Mouse (Mus musculus) brown adipose tissue, adult 24 weeks (tissue): ENCODE results near the gene Spata17. TPM values are rescaled to one million over a fixed set of nuclear protein-coding genes. Genes with fewer than 3 reads are reported as not detected.

ENCODE experiments used
- H3K27ac ChIP-seq: fragments of 200-500 bp; replicated peaks from 2 replicates; pipeline ENCODE4 v1.5.1; 2012; ENCODE audit warnings: low read depth, mild to moderate bottlenecking, low read length
- H3K4me1 ChIP-seq: fragments of 200-500 bp; 2 replicates; pipeline ENCODE4 v1.6.1; 2012; ENCODE audit warnings: low read length, mixed read lengths; ENCODE audit not compliant: control insufficient read depth, insufficient read depth, insufficient read length
- H3K4me3 ChIP-seq: fragments of 200-500 bp; 2 replicates; pipeline ENCODE4 v1.5.1; 2012; ENCODE audit warnings: low read depth, mild to moderate bottlenecking, low read length, moderate library complexity; ENCODE audit not compliant: insufficient read depth
- polyA plus RNA-seq: library from polyadenylated mRNA; stranded (reverse); fragments of >200 nt; gene quantifications from 2 replicates; pipeline ENCODE4 v1.2.4, GENCODE M21; 2012; ENCODE audit not compliant: missing spikeins, insufficient read depth, insufficient read length

The Spata17 gene
- polyA plus RNA-seq = 7.0 and 12.8 TPM in 2 replicates

- Histone ChIP-seq H3K4me3 (peak within 1 kb of the TSS; percentile 76), H3K4me1 (peaks cover 3% of the 10 kb centered on the region), H3K27ac (peak within 1 kb of the TSS; percentile 99)
Observed at GRCm38 (mm10) chr1:187215181-187216116, at the start of gene Spata17, which contains the start of gene Gpatch2. Spata17 (minus strand) TSS chr1:187215465. Gpatch2 (plus strand) TSS chr1:187215508.

- Histone ChIP-seq H3K27ac (no peak overlapping the region), H3K4me1 (no peaks in the 10 kb centered on the region), H3K4me3 (no peak overlapping the region)
Observed at GRCm38 (mm10) chr1:187258756-187259155, 43.5 kb upstream of the Spata17 start.

- H3K27ac ChIP-seq = no peak overlapping the region
- H3K4me3 ChIP-seq = no peak overlapping the region
- H3K4me1 ChIP-seq = no peaks in the 10 kb centered on the region
Observed at GRCm38 (mm10) chr1:187250741-187251262, 35.5 kb upstream of the Spata17 start.

GRCm38 (mm10) chr1:187244734-187245133, 29.5 kb upstream of the Spata17 start:
- Histone ChIP-seq H3K27ac (peak overlapping the region; percentile 70), H3K4me3 (no peak overlapping the region), H3K4me1 (peaks cover 3% of the 10 kb centered on the region; the same call in 1 of the 2 replicates)

GRCm38 (mm10) chr1:187241329-187241728, 26.1 kb upstream of the Spata17 start:
- Histone ChIP-seq H3K27ac (no peak overlapping the region), H3K4me3 (no peak overlapping the region)

GRCm38 (mm10) chr1:187240304-187240703, 25.0 kb upstream of the Spata17 start:
- H3K27ac ChIP-seq = no peak overlapping the region
- no peak overlapping the region for H3K4me3 ChIP-seq
- H3K4me1 ChIP-seq = peaks cover 3% of the 10 kb centered on the region; the same call in 1 of the 2 replicates

More at GRCm38 (mm10) chr1:187241329-187241728, 26.1 kb upstream of the Spata17 start:
- H3K4me1 ChIP-seq = peaks cover 3% of the 10 kb centered on the region; the same call in 1 of the 2 replicates

GRCm38 (mm10) chr1:187238061-187238460, 22.8 kb upstream of the Spata17 start:
- Histone ChIP-seq H3K4me1 (no peaks in the 10 kb centered on the region), H3K4me3 (no peak overlapping the region), H3K27ac (no peak overlapping the region)

- Histone ChIP-seq H3K4me3 (no peak overlapping the region), H3K27ac (0 out of 2 replicates have a peak overlapping the region, but pooled peaks have one; percentile 25), H3K4me1 (no peaks in the 10 kb centered on the region)
Observed at GRCm38 (mm10) chr1:187236296-187236695, 21.0 kb upstream of the Spata17 start.

- H3K27ac ChIP-seq = no peak overlapping the region
- H3K4me3 ChIP-seq = no peak overlapping the region
- no peaks in the 10 kb centered on the region for H3K4me1 ChIP-seq
Observed at GRCm38 (mm10) chr1:187235161-187235560, 19.9 kb upstream of the Spata17 start.

- Histone ChIP-seq H3K4me1 (peaks cover 5% of the 10 kb centered on the region; the same call in 1 of the 2 replicates), H3K4me3 (no peak overlapping the region), H3K27ac (no peak overlapping the region)
Observed at GRCm38 (mm10) chr1:187232996-187233615, 17.8 kb upstream of the Spata17 start.

- Histone ChIP-seq H3K4me3 (no peak overlapping the region), H3K27ac (no peak overlapping the region), H3K4me1 (peaks cover 10% of the 10 kb centered on the region; the same call in 1 of the 2 replicates)
Observed at GRCm38 (mm10) chr1:187232196-187232955, 17.1 kb upstream of the Spata17 start.

- H3K4me1 ChIP-seq = peaks cover 12% of the 10 kb centered on the region; the same call in 1 of the 2 replicates
- no peak overlapping the region for H3K27ac ChIP-seq
- no peak overlapping the region for H3K4me3 ChIP-seq
Observed at GRCm38 (mm10) chr1:187230255-187230654, 15.0 kb upstream of the Spata17 start.

GRCm38 (mm10) chr1:187228414-187229146, 13.3 kb upstream of the Spata17 start:
- Histone ChIP-seq H3K4me1 (peaks cover 12% of the 10 kb centered on the region; the same call in 1 of the 2 replicates), H3K4me3 (no peak overlapping the region)

More at GRCm38 (mm10) chr1:187228414-187229146, 13.3 kb upstream of the Spata17 start:
- H3K27ac ChIP-seq = no peak overlapping the region
